Mouse (Mus musculus): ENCODE data around the gene Prf1. TPM values are rescaled to one million over a fixed set of nuclear protein-coding genes. Genes with fewer than 3 reads are reported as not detected.

The Prf1 gene
- polyA plus RNA-seq, 1 experiment from 2014 or later: 0.08 TPM

DNA sequence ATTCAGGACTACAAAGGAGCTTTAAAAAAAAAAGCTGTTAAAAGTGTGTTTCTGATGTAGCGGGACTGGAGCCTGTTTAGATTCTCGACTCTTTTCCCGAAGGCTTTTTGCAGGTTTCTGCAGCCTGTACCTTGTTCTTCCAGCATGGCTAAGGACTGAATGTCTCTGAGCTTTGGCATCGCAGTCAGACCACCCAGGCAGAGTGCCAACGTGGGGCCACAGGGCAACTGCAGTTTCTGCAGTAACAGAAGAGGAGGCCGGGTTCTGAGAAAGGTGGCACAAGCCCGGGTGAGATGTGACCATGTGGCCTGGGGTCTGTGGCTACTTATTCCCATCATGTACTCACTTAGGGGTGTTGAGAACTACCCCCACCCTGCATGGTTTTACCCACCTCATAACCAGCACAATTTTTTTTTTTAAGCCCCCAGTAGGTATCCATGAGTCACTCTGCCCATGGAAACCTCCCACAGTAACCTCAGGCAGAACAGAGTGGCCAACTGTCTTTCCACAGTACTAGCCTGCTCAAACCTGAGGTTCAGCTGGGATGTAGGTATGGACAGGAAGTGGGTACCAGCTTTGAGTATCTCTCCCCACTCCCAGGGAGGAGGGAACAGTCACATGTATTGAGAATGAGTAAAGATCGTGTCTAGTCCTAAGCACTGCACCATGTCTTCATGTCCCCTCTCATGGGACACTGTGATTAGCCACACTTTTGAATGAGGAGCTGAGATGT lies 754 bp upstream of the Prf1 start:
- H3K4me1 ChIP-seq (ENCODE audit: insufficient read depth, low read depth, low read length): no peaks in the 10 kb centered on the region
- H3K27ac ChIP-seq (ENCODE audit: low read length): no peak overlapping the region
- DNase-seq (ENCODE audit: low spot score) (no peak), ATAC-seq (no peak)
- no peak for TF ChIP-seq CTCF (IDR thresholded peaks at IDR 0.05)
- no peak for TF ChIP-seq EP300 (IDR thresholded peaks at IDR 0.05)
- no peak overlapping the region for H3K4me2 ChIP-seq (replicated peaks; ENCODE audit: low read depth, low read length)
- no peaks in the 10 kb centered on the region for H3K27me3 ChIP-seq (replicated peaks; ENCODE audit: insufficient read depth, low read length)
- no peaks in the 10 kb centered on the region for H3K36me3 ChIP-seq (ENCODE audit: insufficient read depth, low read length)
- 60% methylated on average over 8 of the region's 8 CpGs for WGBS
- no peak overlapping the region for H3K4me3 ChIP-seq (ENCODE audit: low read depth, low read length)
- no peak overlapping the region for H3K9ac ChIP-seq (replicated peaks; ENCODE audit: low read depth)
- H3K9me3 ChIP-seq (ENCODE audit: low read length): no peaks in the 10 kb centered on the region

DNA sequence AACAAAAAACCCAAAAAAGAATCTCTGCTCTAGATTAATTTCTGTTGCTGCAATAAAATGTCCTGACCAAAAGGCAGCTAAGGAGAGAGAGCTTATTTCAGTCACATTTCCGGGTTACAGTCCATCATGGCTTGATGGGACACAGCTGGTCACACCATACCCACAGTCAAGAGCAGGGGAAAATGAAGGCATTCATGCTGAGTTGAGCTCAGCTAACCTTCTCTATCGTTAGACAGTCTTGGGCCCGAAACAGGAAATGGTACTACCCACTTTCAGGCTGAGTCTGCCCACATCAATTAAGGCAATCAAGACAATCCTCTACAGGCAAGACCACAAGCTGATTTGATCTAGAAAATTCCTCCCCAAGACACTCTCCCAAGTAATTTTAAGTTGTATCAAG lies 3.4 kb downstream of the Prf1 start:
- no peaks in the 10 kb centered on the region for H3K9me3 ChIP-seq (ENCODE audit: low read length)
- TF ChIP-seq CTCF (IDR thresholded peaks at IDR 0.05) (no peak), EP300 (IDR thresholded peaks at IDR 0.05) (no peak)
- H3K4me3 ChIP-seq (ENCODE audit: low read depth, low read length): no peak overlapping the region
- DNase-seq (ENCODE audit: low spot score): peak; percentile 45
- 51% methylated on average over 3 of the region's 3 CpGs for WGBS
- no peaks in the 10 kb centered on the region for H3K36me3 ChIP-seq (ENCODE audit: insufficient read depth, low read length)
- H3K27ac ChIP-seq (ENCODE audit: low read length): no peak overlapping the region
- no peak overlapping the region for H3K9ac ChIP-seq (replicated peaks; ENCODE audit: low read depth)
- H3K4me1 ChIP-seq (ENCODE audit: insufficient read depth, low read depth, low read length): no peaks in the 10 kb centered on the region
- H3K27me3 ChIP-seq (replicated peaks; ENCODE audit: insufficient read depth, low read length): no peaks in the 10 kb centered on the region
- H3K4me2 ChIP-seq (replicated peaks; ENCODE audit: low read depth, low read length): no peak overlapping the region
- peak; percentile 38; the same call in 1 of the 2 replicates for ATAC-seq

- H3K36me3 ChIP-seq (ENCODE audit: insufficient read depth, low read length): no peaks in the 10 kb centered on the region
- 71% methylated on average over 6 of the region's 6 CpGs for WGBS
- TF ChIP-seq CTCF (IDR thresholded peaks at IDR 0.05) (no peak), EP300 (IDR thresholded peaks at IDR 0.05) (no peak)
Observed at GRCm38 (mm10) chr10:61304046-61304445, 6.4 kb downstream of the Prf1 start.

DNA sequence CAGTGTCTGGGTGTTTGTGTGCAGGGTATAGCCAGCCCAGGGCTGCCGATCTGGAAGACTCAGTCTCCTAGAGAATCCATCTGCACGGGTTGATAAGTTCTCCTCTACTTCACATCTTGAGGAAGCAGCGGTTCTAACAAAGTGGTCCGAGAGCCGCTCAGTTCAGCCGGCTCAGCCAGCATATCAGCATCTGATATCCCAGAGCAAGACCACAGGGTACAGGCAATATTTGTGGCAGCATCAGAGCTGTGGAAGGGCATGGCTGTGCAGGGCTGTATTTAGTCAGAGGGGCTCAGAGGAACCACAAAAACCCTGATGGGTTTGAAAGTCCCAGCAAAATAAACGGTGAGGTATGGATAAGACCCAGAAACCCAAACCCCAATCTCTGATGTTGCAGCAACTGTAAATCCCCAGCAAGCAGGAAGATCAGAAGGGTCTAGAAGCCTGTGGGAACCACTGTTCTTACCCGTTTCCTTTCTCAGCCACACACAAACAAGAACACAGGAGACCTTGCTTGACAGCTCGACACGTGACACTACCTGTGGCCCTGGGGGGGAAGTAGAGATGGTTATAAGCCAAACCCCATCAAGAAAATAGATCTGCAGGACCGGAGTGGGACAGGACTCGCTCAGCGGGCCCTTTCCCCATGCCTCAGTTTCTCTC lies 8.4 kb downstream of the Prf1 start:
- ATAC-seq: no peak
- Histone ChIP-seq H3K27me3 (replicated peaks; ENCODE audit: insufficient read depth, low read length) (no peaks in the 10 kb centered on the region), H3K4me1 (ENCODE audit: insufficient read depth, low read depth, low read length) (no peaks in the 10 kb centered on the region)

More at GRCm38 (mm10) chr10:61304046-61304445, 6.4 kb downstream of the Prf1 start:
- no peak for DNase-seq (ENCODE audit: low spot score)
- Histone ChIP-seq H3K4me1 (ENCODE audit: insufficient read depth, low read depth, low read length) (no peaks in the 10 kb centered on the region), H3K4me3 (ENCODE audit: low read depth, low read length) (no peak overlapping the region), H3K27me3 (replicated peaks; ENCODE audit: insufficient read depth, low read length) (no peaks in the 10 kb centered on the region), H3K27ac (ENCODE audit: low read length) (no peak overlapping the region), H3K9me3 (ENCODE audit: low read length) (no peaks in the 10 kb centered on the region), H3K4me2 (replicated peaks; ENCODE audit: low read depth, low read length) (no peak overlapping the region), H3K9ac (replicated peaks; ENCODE audit: low read depth) (no peak overlapping the region)
- no peak for ATAC-seq

DNA sequence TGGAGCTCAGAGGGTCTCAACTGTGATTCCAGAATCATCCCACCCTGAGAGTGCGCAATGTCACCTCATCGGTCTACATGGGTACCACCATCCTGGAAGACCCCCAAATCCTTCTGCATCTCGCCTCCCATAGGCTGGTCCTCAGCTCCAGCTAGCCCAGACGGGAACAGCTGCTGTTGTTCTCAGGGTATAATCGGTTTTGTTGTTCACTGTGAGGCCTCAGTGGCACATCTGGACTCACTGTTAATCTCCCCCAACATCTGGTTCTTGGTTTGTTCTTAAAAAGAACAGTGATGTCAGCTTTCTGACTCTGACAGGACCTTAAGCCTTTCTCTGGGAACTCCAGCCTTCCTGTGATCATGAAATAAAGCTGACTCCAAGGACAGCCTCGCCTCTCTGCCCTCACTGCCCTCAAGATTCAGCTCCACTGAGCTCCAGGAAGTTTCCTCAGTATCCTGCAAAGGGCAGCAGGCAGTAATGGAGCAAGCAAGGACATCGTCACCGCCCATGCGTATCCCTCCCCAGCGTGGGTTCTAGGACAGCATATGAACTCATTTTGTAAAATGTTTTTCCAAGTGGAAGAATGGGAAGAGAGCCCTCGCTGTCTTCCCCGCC lies 11.2 kb downstream of the Prf1 start:
- Histone ChIP-seq H3K27me3 (replicated peaks; ENCODE audit: insufficient read depth, low read length) (no peaks in the 10 kb centered on the region), H3K27ac (ENCODE audit: low read length) (no peak overlapping the region)
- TF ChIP-seq EP300 (IDR thresholded peaks at IDR 0.05) (no peak), CTCF (IDR thresholded peaks at IDR 0.05) (no peak)

More for the DNA sequence above, 8.4 kb downstream of the Prf1 start:
- Histone ChIP-seq H3K27ac (ENCODE audit: low read length) (no peak overlapping the region), H3K36me3 (ENCODE audit: insufficient read depth, low read length) (no peaks in the 10 kb centered on the region), H3K4me2 (replicated peaks; ENCODE audit: low read depth, low read length) (no peak overlapping the region), H3K4me3 (ENCODE audit: low read depth, low read length) (no peak overlapping the region), H3K9me3 (ENCODE audit: low read length) (no peaks in the 10 kb centered on the region), H3K9ac (replicated peaks; ENCODE audit: low read depth) (no peak overlapping the region)
- DNase-seq (ENCODE audit: low spot score): no peak
- TF ChIP-seq CTCF (IDR thresholded peaks at IDR 0.05): no peak
- TF ChIP-seq EP300 (IDR thresholded peaks at IDR 0.05): no peak
- WGBS: 83% methylated on average over 13 of the region's 13 CpGs

DNA sequence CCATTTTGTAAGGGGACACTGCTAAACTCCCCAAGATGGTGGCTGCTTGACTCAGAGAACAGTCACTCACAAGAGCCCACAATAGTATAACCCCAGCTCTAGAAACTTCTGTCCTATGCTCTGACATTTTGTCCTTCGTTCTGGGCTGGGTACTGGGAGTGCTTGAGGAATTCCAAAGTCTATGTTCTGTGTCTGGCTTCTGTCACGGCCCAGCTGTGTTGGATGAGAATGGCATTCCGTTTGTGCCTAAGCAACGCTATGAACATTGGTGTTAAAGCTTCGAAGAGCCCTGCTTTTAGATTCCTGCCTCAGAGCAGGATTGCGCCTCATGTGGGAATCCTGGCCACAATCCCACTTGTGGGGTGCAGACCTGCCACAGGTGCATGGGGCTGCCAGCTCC lies 14.5 kb downstream of the Prf1 start:
- Histone ChIP-seq H3K4me2 (replicated peaks; ENCODE audit: low read depth, low read length) (no peak overlapping the region), H3K9me3 (ENCODE audit: low read length) (no peaks in the 10 kb centered on the region), H3K9ac (replicated peaks; ENCODE audit: low read depth) (no peak overlapping the region), H3K27ac (ENCODE audit: low read length) (peak overlapping the region; percentile 38; the same call in 1 of the 2 replicates), H3K4me3 (ENCODE audit: low read depth, low read length) (no peak overlapping the region), H3K4me1 (ENCODE audit: insufficient read depth, low read depth, low read length) (peaks cover 6% of the 10 kb centered on the region; the same call in 1 of the 2 replicates), H3K27me3 (replicated peaks; ENCODE audit: insufficient read depth, low read length) (no peaks in the 10 kb centered on the region), H3K36me3 (ENCODE audit: insufficient read depth, low read length) (no peaks in the 10 kb centered on the region)
- peak; percentile 55 for ATAC-seq
- TF ChIP-seq EP300 (IDR thresholded peaks at IDR 0.05) (no peak), CTCF (IDR thresholded peaks at IDR 0.05) (no peak)
- DNase-seq (ENCODE audit: low spot score): peak; percentile 41
- WGBS: 45% methylated on average over 6 of the region's 6 CpGs

More for the DNA sequence above, 11.2 kb downstream of the Prf1 start:
- H3K9ac ChIP-seq (replicated peaks; ENCODE audit: low read depth): no peak overlapping the region
- H3K4me2 ChIP-seq (replicated peaks; ENCODE audit: low read depth, low read length): no peak overlapping the region
- H3K4me3 ChIP-seq (ENCODE audit: low read depth, low read length): no peak overlapping the region
- no peaks in the 10 kb centered on the region for H3K9me3 ChIP-seq (ENCODE audit: low read length)
- ATAC-seq: peak; percentile 43
- 63% methylated on average over 12 of the region's 12 CpGs for WGBS
- peaks cover 6% of the 10 kb centered on the region; the same call in 1 of the 2 replicates for H3K4me1 ChIP-seq (ENCODE audit: insufficient read depth, low read depth, low read length)
- no peaks in the 10 kb centered on the region for H3K36me3 ChIP-seq (ENCODE audit: insufficient read depth, low read length)
- peak; percentile 52 for DNase-seq (ENCODE audit: low spot score)

Data from lung, postnatal 0 days (tissue).